Mouse (Mus musculus) ES-E14 (cell line): ENCODE data around the gene Fam173b.

Experiments used
- CHD2 ChIP-seq: IDR thresholded peaks from 2 replicates; pipeline ENCODE4 v1.6.1; 2014; ENCODE audit warnings: mild to moderate bottlenecking, low read depth, low read length, inconsistent platforms
- ZC3H11A ChIP-seq: IDR thresholded peaks from 2 replicates; pipeline ENCODE4 v1.6.1; 2012; ENCODE audit warnings: low read depth, mild to moderate bottlenecking, inconsistent platforms, low read length, borderline replicate concordance
- ZNF384 ChIP-seq: IDR thresholded peaks from 2 replicates; pipeline ENCODE4 v1.6.1; 2012; ENCODE audit warnings: low read depth, low read length, inconsistent platforms

- TF ChIP-seq ZNF384 = no peak
- TF ChIP-seq ZC3H11A = no peak
- no peak for TF ChIP-seq CHD2
Measured at GRCm38 (mm10) chr15:31561976-31562375, 39.7 kb upstream of the Fam173b start.
